Mouse (Mus musculus): ENCODE measurements at regions not wholly inside any gene's neighbourhood (a gene's known extent, or its start where the extent isn't known, plus 50 kb on each side); places are given as distances from the start of the nearest gene placed in this dataset.

DNA sequence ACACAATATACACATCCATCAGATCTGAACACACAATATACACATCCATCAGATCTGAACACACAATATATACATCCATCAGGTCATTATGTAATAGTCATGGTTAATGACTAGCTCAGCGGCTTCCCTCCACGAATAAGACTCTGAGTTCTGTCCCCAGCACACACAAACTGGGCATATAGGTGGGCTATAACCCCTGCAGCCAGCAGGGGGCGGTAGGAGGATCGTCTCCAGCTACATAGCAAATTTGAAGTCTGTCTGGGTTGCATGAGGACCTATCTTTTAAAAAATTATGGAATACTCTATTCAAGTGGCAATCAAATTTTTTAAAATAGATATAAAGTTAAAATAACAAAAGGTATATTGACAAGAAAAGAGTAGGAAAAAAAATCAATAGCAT lies 86.6 kb upstream of the Ercc4 start:
- H3K4me2 ChIP-seq (ENCODE audit: low read length) = no peak overlapping the region
- ATAC-seq = no peak
- WGBS = 61% methylated on average over 4 of the region's 4 CpGs
- H3K27me3 ChIP-seq (replicated peaks; ENCODE audit: control insufficient read depth, insufficient read depth, low read length) = no peaks in the 10 kb centered on the region
- H3K9ac ChIP-seq (replicated peaks; ENCODE audit: low read depth, low read length) = no peak overlapping the region
- no peaks in the 10 kb centered on the region for H3K36me3 ChIP-seq (ENCODE audit: control insufficient read depth, insufficient read depth)
- H3K27ac ChIP-seq (ENCODE audit: low read length) = no peak overlapping the region
- H3K4me1 ChIP-seq (replicated peaks; ENCODE audit: control insufficient read depth, insufficient read depth, low read length) = peaks cover 3% of the 10 kb centered on the region; the same call in 1 of the 2 replicates
- no peaks in the 10 kb centered on the region for H3K9me3 ChIP-seq (ENCODE audit: control insufficient read depth, low read length)
- H3K4me3 ChIP-seq (replicated peaks; ENCODE audit: low read length) = no peak overlapping the region

DNA sequence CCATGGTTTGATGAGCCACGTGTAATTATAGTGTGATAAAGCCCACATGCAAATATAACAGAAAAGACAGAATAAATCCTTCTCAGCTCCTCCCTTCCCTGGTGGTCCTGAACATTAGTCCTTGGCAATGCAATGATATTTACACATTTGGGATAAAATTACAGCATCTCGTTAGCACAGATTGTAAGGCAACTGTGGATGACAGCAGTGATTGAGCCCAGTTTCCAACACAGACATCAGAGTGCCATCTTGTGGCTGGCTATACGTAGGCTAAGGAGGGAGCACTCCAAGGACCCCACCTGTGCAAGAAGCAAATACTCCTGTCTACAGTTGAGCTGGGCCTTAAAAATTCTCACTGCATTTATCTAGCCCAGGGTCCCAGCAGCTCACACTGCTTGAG lies 84.1 kb upstream of the Ercc4 start:
- WGBS = 19% methylated on average over 3 of the region's 3 CpGs

DNA sequence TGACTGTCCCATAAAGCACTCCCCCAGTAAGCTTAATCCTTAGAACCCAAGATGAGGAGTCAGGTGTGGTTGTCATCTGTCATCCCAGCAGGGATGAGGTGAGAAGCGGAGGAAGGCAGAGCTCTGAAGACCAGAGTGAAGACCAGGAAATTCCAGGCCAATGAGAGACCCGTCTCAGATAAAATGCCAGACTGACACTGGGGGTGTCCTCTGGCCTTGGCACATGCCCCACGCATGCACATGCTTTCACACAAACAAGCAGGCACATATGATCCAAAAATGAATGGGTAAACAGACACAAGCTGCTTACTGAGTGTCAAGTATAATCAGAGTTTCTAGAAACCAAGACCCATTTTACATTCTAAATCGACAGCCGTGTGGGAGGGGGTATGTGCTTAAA lies 75.3 kb upstream of the Ercc4 start:
- Histone ChIP-seq H3K36me3 (ENCODE audit: control insufficient read depth, insufficient read depth) (no peaks in the 10 kb centered on the region), H3K4me2 (ENCODE audit: low read length) (no peak overlapping the region), H3K4me1 (replicated peaks; ENCODE audit: control insufficient read depth, insufficient read depth, low read length) (no peaks in the 10 kb centered on the region), H3K4me3 (replicated peaks; ENCODE audit: low read length) (no peak overlapping the region), H3K9me3 (ENCODE audit: control insufficient read depth, low read length) (no peaks in the 10 kb centered on the region), H3K9ac (replicated peaks; ENCODE audit: low read depth, low read length) (no peak overlapping the region), H3K27me3 (replicated peaks; ENCODE audit: control insufficient read depth, insufficient read depth, low read length) (no peaks in the 10 kb centered on the region), H3K27ac (ENCODE audit: low read length) (no peak overlapping the region)
- ATAC-seq = no peak
- 82% methylated on average over 5 of the region's 5 CpGs for WGBS

More for the DNA sequence above, 84.1 kb upstream of the Ercc4 start:
- peak overlapping the region; percentile 55 for H3K27ac ChIP-seq (ENCODE audit: low read length)
- no peak overlapping the region for H3K4me3 ChIP-seq (replicated peaks; ENCODE audit: low read length)
- ATAC-seq = peak; percentile 88
- H3K36me3 ChIP-seq (ENCODE audit: control insufficient read depth, insufficient read depth) = no peaks in the 10 kb centered on the region
- H3K4me2 ChIP-seq (ENCODE audit: low read length) = no peak overlapping the region
- H3K4me1 ChIP-seq (replicated peaks; ENCODE audit: control insufficient read depth, insufficient read depth, low read length) = peaks cover 3% of the 10 kb centered on the region; the same call in 1 of the 2 replicates
- H3K9ac ChIP-seq (replicated peaks; ENCODE audit: low read depth, low read length) = no peak overlapping the region
- H3K9me3 ChIP-seq (ENCODE audit: control insufficient read depth, low read length) = no peaks in the 10 kb centered on the region
- H3K27me3 ChIP-seq (replicated peaks; ENCODE audit: control insufficient read depth, insufficient read depth, low read length) = no peaks in the 10 kb centered on the region

DNA sequence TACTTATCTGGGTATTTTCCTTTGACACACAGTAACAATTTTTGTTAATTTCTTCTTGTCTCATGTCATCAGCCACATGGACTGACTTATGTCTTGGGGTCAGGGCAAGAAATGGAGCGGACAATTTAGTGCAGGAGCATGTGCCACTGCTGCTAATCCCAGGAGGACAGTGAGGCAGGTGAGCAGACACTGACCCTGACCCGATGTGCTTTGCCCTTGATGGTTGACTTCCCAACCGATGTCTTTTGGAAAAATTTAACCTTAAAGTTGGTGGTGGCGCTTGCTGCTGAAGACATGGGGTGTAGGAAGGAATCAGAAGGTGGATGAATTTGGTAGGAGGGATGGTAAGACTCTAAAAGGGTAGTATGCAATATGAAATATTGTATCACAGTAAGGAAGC lies 72.9 kb upstream of the Ercc4 start:
- H3K4me2 ChIP-seq (ENCODE audit: low read length) = no peak overlapping the region
- no peak overlapping the region for H3K9ac ChIP-seq (replicated peaks; ENCODE audit: low read depth, low read length)
- H3K4me1 ChIP-seq (replicated peaks; ENCODE audit: control insufficient read depth, insufficient read depth, low read length) = peaks cover 3% of the 10 kb centered on the region; the same call in 1 of the 2 replicates
- WGBS = 91% methylated on average over 4 of the region's 4 CpGs
- no peaks in the 10 kb centered on the region for H3K9me3 ChIP-seq (ENCODE audit: control insufficient read depth, low read length)
- no peak overlapping the region for H3K27ac ChIP-seq (ENCODE audit: low read length)
- H3K27me3 ChIP-seq (replicated peaks; ENCODE audit: control insufficient read depth, insufficient read depth, low read length) = no peaks in the 10 kb centered on the region
- no peak for ATAC-seq
- H3K4me3 ChIP-seq (replicated peaks; ENCODE audit: low read length) = no peak overlapping the region
- H3K36me3 ChIP-seq (ENCODE audit: control insufficient read depth, insufficient read depth) = no peaks in the 10 kb centered on the region

DNA sequence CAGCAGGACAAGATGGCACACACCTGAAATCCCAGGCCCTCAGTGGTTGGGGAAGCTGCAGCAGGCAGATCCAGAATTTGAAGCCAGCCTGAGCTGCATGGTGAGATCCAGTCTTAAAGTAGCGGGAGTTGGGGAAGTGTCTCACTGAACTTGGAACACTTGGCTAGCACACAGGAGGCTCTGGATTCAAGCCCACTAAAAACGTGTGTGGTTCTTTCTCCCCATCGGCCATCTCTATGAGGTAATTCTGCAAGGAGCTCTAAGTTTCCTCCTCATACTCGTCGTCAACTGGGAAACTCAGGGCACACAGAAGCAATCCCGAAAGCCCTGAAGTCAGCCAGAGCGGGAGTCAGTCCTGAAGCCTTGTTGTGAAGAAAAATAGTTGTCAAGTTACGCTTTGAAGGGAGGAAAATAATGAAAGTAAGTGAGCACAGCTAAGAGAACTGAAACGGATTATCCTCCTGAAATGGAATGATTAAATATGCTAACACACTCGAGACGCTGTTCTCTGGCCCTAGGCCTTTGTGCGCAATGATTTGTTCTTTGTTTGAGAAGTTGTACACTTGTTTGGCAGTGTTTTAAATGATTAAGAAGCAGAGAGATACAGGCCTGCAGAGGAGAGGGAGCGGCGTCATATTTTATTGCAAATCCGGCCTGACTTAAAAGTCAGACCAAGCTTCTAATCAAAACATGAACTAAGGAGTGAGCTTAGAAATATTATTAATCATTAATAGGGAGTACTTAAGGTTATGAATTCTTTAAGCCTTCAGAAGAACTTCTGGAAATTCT lies 69.0 kb upstream of the Ercc4 start:
- no peaks in the 10 kb centered on the region for H3K27me3 ChIP-seq (replicated peaks; ENCODE audit: control insufficient read depth, insufficient read depth, low read length)
- no peak overlapping the region for H3K4me3 ChIP-seq (replicated peaks; ENCODE audit: low read length)
- H3K9ac ChIP-seq (replicated peaks; ENCODE audit: low read depth, low read length) = no peak overlapping the region
- H3K36me3 ChIP-seq (ENCODE audit: control insufficient read depth, insufficient read depth) = no peaks in the 10 kb centered on the region
- H3K9me3 ChIP-seq (ENCODE audit: control insufficient read depth, low read length) = no peaks in the 10 kb centered on the region
- ATAC-seq = no peak
- 35% methylated on average over 15 of the region's 15 CpGs for WGBS
- H3K4me1 ChIP-seq (replicated peaks; ENCODE audit: control insufficient read depth, insufficient read depth, low read length) = peaks cover 3% of the 10 kb centered on the region; the same call in 1 of the 2 replicates
- no peak overlapping the region for H3K4me2 ChIP-seq (ENCODE audit: low read length)
- H3K27ac ChIP-seq (ENCODE audit: low read length) = no peak overlapping the region; the same call in 1 of the 2 replicates

DNA sequence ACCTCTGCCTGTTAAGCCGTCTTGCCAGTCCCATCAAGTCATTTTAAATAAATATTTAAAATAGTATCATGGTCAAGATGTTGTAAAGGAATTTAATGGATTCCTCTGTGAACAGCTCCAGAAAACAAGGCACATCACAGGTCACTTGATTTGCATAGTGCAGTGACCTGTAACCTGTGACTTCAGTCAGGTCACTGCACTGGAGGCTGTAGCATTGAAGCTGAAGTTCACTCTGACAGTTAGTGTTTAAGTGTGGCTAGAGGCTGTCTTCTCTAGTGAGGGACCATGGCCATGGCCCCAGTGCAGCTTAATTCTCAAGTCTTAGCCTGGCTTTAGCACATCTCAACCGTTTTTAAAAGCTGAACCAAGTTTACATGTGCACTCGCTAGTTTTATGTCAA lies 68.1 kb upstream of the Ercc4 start:
- 88% methylated on average over 3 of the region's 3 CpGs for WGBS
- Histone ChIP-seq H3K36me3 (ENCODE audit: control insufficient read depth, insufficient read depth) (no peaks in the 10 kb centered on the region), H3K4me2 (ENCODE audit: low read length) (no peak overlapping the region), H3K4me3 (replicated peaks; ENCODE audit: low read length) (no peak overlapping the region), H3K9ac (replicated peaks; ENCODE audit: low read depth, low read length) (no peak overlapping the region), H3K9me3 (ENCODE audit: control insufficient read depth, low read length) (no peaks in the 10 kb centered on the region), H3K27ac (ENCODE audit: low read length) (no peak overlapping the region), H3K27me3 (replicated peaks; ENCODE audit: control insufficient read depth, insufficient read depth, low read length) (no peaks in the 10 kb centered on the region), H3K4me1 (replicated peaks; ENCODE audit: control insufficient read depth, insufficient read depth, low read length) (peaks cover 3% of the 10 kb centered on the region; the same call in 1 of the 2 replicates)
- ATAC-seq = no peak

DNA sequence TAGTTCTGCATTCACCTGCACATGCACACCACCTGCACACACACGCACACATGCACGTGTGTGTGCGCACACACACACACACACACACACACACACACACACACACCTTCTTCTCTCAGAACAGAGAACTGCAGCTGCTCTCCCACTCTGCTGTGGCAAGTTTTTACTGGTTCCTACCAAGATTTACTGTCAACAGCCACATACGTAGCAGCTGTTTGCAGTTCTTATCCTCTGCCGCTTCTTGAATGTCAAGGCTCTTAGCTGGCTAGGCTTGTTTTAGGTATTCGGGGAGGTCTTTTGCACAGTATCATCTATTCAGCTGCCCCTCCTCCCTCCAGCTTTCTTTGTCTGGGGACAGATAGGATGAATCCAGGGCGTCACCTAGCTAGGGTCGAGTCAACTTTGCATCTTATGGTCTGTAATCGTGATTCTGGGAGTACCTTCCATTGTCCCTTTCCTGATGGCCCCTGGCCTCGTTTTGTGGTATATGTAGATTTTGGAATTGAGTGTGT lies 64.3 kb upstream of the Ercc4 start:
- no peak for ATAC-seq
- Histone ChIP-seq H3K36me3 (ENCODE audit: control insufficient read depth, insufficient read depth) (no peaks in the 10 kb centered on the region), H3K4me3 (replicated peaks; ENCODE audit: low read length) (no peak overlapping the region), H3K27ac (ENCODE audit: low read length) (no peak overlapping the region), H3K27me3 (replicated peaks; ENCODE audit: control insufficient read depth, insufficient read depth, low read length) (no peaks in the 10 kb centered on the region), H3K4me1 (replicated peaks; ENCODE audit: control insufficient read depth, insufficient read depth, low read length) (peaks cover 1% of the 10 kb centered on the region; the same call in 1 of the 2 replicates), H3K4me2 (ENCODE audit: low read length) (no peak overlapping the region), H3K9ac (replicated peaks; ENCODE audit: low read depth, low read length) (no peak overlapping the region), H3K9me3 (ENCODE audit: control insufficient read depth, low read length) (no peaks in the 10 kb centered on the region)
- 84% methylated on average over 10 of the region's 10 CpGs for WGBS

DNA sequence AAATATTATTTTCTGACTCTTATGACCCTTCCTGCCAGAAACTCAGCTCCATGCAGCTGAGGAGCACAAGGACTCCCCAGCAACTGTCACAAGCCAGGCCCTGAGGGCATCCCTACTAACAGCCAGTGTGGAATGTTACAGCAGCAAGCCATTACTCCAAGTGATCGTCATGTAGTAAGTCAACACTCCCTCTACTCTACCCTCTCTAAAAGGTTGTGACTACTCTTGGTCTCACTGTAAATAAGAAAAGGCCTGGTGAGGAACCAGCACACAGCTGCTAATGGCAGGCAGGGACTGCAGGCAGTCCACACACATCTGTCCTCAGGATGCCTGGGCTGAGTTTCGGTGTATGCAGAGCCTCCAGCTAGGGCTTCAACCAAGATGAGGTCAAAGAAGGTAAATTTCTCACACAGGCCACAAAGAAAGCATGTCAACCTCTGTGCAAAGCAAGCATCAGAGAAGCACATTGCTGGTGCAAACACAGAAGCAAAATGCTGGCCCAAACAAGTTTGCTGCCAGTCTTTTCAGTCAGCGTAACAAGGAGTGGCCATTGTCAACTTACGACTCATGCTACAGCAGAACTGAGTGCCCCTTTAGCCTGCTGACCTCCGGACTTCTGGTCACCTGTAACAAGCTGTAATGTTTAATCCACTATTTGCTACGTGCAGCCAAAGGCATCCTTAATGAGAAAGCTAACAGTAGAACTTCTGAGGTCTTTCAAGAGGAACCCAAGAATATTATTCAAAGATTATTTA lies 62.9 kb upstream of the Ercc4 start:
- Histone ChIP-seq H3K4me1 (replicated peaks; ENCODE audit: control insufficient read depth, insufficient read depth, low read length) (no peaks in the 10 kb centered on the region), H3K9ac (replicated peaks; ENCODE audit: low read depth, low read length) (no peak overlapping the region), H3K36me3 (ENCODE audit: control insufficient read depth, insufficient read depth) (no peaks in the 10 kb centered on the region), H3K27ac (ENCODE audit: low read length) (no peak overlapping the region), H3K4me3 (replicated peaks; ENCODE audit: low read length) (no peak overlapping the region), H3K27me3 (replicated peaks; ENCODE audit: control insufficient read depth, insufficient read depth, low read length) (no peaks in the 10 kb centered on the region), H3K4me2 (ENCODE audit: low read length) (no peak overlapping the region), H3K9me3 (ENCODE audit: control insufficient read depth, low read length) (no peaks in the 10 kb centered on the region)
- ATAC-seq = no peak
- 80% methylated on average over 6 of the region's 6 CpGs for WGBS

DNA sequence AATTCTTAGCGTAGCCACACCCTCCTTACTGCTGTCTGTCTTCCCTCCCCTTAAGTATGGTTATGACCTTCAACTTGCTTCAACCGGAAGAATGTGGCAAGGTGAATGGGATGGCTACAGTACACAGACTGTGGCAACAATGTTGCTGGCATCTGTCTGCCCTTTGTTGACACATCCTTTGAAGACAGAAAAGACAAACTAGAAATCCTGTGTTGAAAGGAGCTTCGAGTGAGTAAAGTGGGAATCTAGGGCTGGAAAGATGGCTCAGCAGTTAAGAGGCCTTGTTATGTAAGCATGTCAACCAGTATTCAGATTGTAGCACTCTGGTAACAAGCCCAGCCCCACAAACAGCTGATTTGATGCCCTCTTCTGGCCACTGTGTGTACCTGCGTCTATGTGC lies 60.2 kb upstream of the Ercc4 start:
- Histone ChIP-seq H3K27ac (ENCODE audit: low read length) (no peak overlapping the region), H3K9me3 (ENCODE audit: control insufficient read depth, low read length) (no peaks in the 10 kb centered on the region), H3K36me3 (ENCODE audit: control insufficient read depth, insufficient read depth) (no peaks in the 10 kb centered on the region), H3K4me1 (replicated peaks; ENCODE audit: control insufficient read depth, insufficient read depth, low read length) (no peaks in the 10 kb centered on the region), H3K9ac (replicated peaks; ENCODE audit: low read depth, low read length) (no peak overlapping the region), H3K4me2 (ENCODE audit: low read length) (no peak overlapping the region), H3K4me3 (replicated peaks; ENCODE audit: low read length) (no peak overlapping the region), H3K27me3 (replicated peaks; ENCODE audit: control insufficient read depth, insufficient read depth, low read length) (no peaks in the 10 kb centered on the region)
- ATAC-seq = no peak
- 93% methylated on average over 4 of the region's 4 CpGs for WGBS
